Mouse (Mus musculus) embryonic fibroblast, embryonic 13.5 days (primary cell): Measurements from ENCODE around the gene Tmcc2.

Experiments
- CTCF ChIP-seq: IDR thresholded peaks from 2 replicates; pipeline ENCODE4 v1.5.1; 2011; ENCODE audit warnings: mild to moderate bottlenecking, control low read depth, low read length, moderate library complexity, borderline replicate concordance; ENCODE audit not compliant: insufficient read depth
- POLR2A ChIP-seq: IDR thresholded peaks from 2 replicates; pipeline ENCODE4 v1.6.1; 2011; ENCODE audit warnings: low read depth, mild to moderate bottlenecking, control low read depth, low read length, moderate library complexity

DNA sequence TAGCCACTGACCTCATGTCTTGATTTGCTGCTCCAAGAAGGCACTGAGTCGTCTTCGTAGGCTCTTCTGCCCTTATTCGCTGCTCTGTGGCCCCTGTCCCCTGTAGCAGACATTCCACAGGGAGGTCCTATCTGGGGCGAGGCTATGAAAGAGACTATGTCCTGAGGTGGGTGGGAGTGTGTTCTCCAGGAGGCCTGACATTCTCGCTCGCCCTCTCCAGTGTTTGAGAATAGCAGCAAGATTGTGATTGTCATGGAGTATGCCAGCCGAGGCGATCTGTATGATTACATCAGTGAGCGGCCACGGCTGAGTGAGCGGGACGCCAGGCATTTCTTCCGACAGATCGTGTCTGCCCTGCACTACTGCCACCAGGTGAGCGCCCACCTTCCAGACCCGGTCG, 63.6 kb downstream of the Tmcc2 start:
- TF ChIP-seq CTCF = no peak
- no peak for TF ChIP-seq POLR2A
